Mouse (Mus musculus) neural tube, embryonic 12.5 days (tissue): Measurements from ENCODE around the gene Tmf1. TPM values are rescaled to one million over a fixed set of nuclear protein-coding genes. Genes with fewer than 3 reads are reported as not detected.

Source experiments
- ATAC-seq: fragments of 200-750 bp; cut with Nextera tagmentation; 2 replicates; pipeline ENCODE4 v1.8.0; 2017; ENCODE audit warnings: low read depth, mild to moderate bottlenecking, moderate TSS enrichment, moderate library complexity; ENCODE audit not compliant: low FRiP score
- H3K27ac ChIP-seq: fragments of 300-500 bp; sonication (generic); 2 replicates; pipeline ENCODE4 v1.5.1; 2016
- H3K27me3 ChIP-seq: fragments of 300-500 bp; sonication (generic); replicated peaks from 2 replicates; pipeline ENCODE4 v1.6.1; 2016; ENCODE audit warnings: mild to moderate bottlenecking
- H3K36me3 ChIP-seq: fragments of 300-500 bp; sonication (generic); 2 replicates; pipeline ENCODE4 v1.6.1; 2016; ENCODE audit warnings: mild to moderate bottlenecking
- H3K4me1 ChIP-seq: fragments of 300-500 bp; sonication (generic); 2 replicates; pipeline ENCODE4 v1.6.1; 2016
- H3K4me2 ChIP-seq: fragments of 300-500 bp; sonication (generic); replicated peaks from 2 replicates; pipeline ENCODE4 v1.6.1; 2016; ENCODE audit warnings: mild to moderate bottlenecking
- H3K4me3 ChIP-seq: fragments of 300-500 bp; sonication (generic); 2 replicates; pipeline ENCODE4 v1.5.1; 2016
- H3K9ac ChIP-seq: fragments of 300-500 bp; sonication (generic); 2 replicates; pipeline ENCODE4 v1.6.1; 2016; ENCODE audit warnings: mild to moderate bottlenecking
- H3K9me3 ChIP-seq: fragments of 300-500 bp; sonication (generic); 2 replicates; pipeline ENCODE4 v1.6.1; 2016; ENCODE audit warnings: mild to moderate bottlenecking
- WGBS: fragments of 180-500 bp; shearing (Covaris S2); methylation state at CpG from one replicate; pipeline ENCODE4 v1.1.7; 2016; 5-methylcytosine and 5-hydroxymethylcytosine counted together
- polyA plus RNA-seq: library from polyadenylated mRNA; unstranded; fragments of >200 nt; fragmentation: Nextera tagmentation; extraction: Ambion mirVana; gene quantifications from 2 replicates; pipeline ENCODE4 v1.2.1, GENCODE M21; 2016

Gene Tmf1
- polyA plus RNA-seq, 1 experiment from 2014 or later = 34.6 TPM

- no peak overlapping the region for H3K4me2 ChIP-seq
These were observed 54.4 kb downstream of the Tmf1 start for GRCm38 (mm10) chr6:97124336-97125010.

GRCm38 (mm10) chr6:97120922-97121321 lies 58.0 kb downstream of the Tmf1 start:
- Histone ChIP-seq H3K9me3 (no peaks in the 10 kb centered on the region), H3K4me2 (no peak overlapping the region), H3K27me3 (no peaks in the 10 kb centered on the region), H3K4me3 (no peak overlapping the region), H3K27ac (no peak overlapping the region), H3K4me1 (no peaks in the 10 kb centered on the region), H3K9ac (no peak overlapping the region), H3K36me3 (0 out of 2 replicates have a peak, but pooled peaks cover 2% of the 10 kb centered on the region)
- WGBS = 73% methylated on average over 4 of the region's 4 CpGs
- ATAC-seq = no peak

More at GRCm38 (mm10) chr6:97124336-97125010, 54.4 kb downstream of the Tmf1 start:
- Histone ChIP-seq H3K36me3 (no peaks in the 10 kb centered on the region), H3K9me3 (no peaks in the 10 kb centered on the region), H3K27ac (no peak overlapping the region), H3K4me3 (no peak overlapping the region), H3K27me3 (no peaks in the 10 kb centered on the region), H3K9ac (no peak overlapping the region), H3K4me1 (no peaks in the 10 kb centered on the region)
- no peak for ATAC-seq
- 79% methylated on average over 10 of the region's 10 CpGs for WGBS

- H3K9me3 ChIP-seq = no peaks in the 10 kb centered on the region
- no peaks in the 10 kb centered on the region for H3K4me1 ChIP-seq
- no peak overlapping the region for H3K27ac ChIP-seq
- WGBS = 88% methylated on average over 3 of the region's 3 CpGs
- H3K4me2 ChIP-seq = no peak overlapping the region
- 0 out of 2 replicates have a peak, but pooled peaks cover 2% of the 10 kb centered on the region for H3K36me3 ChIP-seq
- no peaks in the 10 kb centered on the region for H3K27me3 ChIP-seq
- no peak for ATAC-seq
- no peak overlapping the region for H3K9ac ChIP-seq
- no peak overlapping the region for H3K4me3 ChIP-seq
These were observed 60.6 kb downstream of the Tmf1 start for GRCm38 (mm10) chr6:97118327-97118726.

- no peaks in the 10 kb centered on the region for H3K4me1 ChIP-seq
- H3K36me3 ChIP-seq = 0 out of 2 replicates have a peak, but pooled peaks cover 2% of the 10 kb centered on the region
- H3K9me3 ChIP-seq = no peaks in the 10 kb centered on the region
- WGBS = 90% methylated on average over 5 of the region's 5 CpGs
- no peaks in the 10 kb centered on the region for H3K27me3 ChIP-seq
- no peak overlapping the region for H3K9ac ChIP-seq
- H3K4me2 ChIP-seq = no peak overlapping the region
- H3K27ac ChIP-seq = no peak overlapping the region
- H3K4me3 ChIP-seq = no peak overlapping the region
- no peak for ATAC-seq
These were observed 62.0 kb downstream of the Tmf1 start for GRCm38 (mm10) chr6:97116896-97117295.

- ATAC-seq = no peak
- H3K36me3 ChIP-seq = 0 out of 2 replicates have a peak, but pooled peaks cover 2% of the 10 kb centered on the region
- H3K9ac ChIP-seq = no peak overlapping the region
- no peaks in the 10 kb centered on the region for H3K27me3 ChIP-seq
- H3K4me3 ChIP-seq = no peak overlapping the region
- H3K4me1 ChIP-seq = no peaks in the 10 kb centered on the region
- H3K27ac ChIP-seq = no peak overlapping the region
- H3K4me2 ChIP-seq = no peak overlapping the region
- no peaks in the 10 kb centered on the region for H3K9me3 ChIP-seq
- WGBS = 61% methylated on average over 3 of the region's 3 CpGs
These were observed 64.1 kb downstream of the Tmf1 start for GRCm38 (mm10) chr6:97114821-97115220.

GRCm38 (mm10) chr6:97112177-97112576 lies 66.7 kb downstream of the Tmf1 start:
- no peaks in the 10 kb centered on the region for H3K27me3 ChIP-seq
- H3K4me2 ChIP-seq = no peak overlapping the region
- no peak overlapping the region for H3K27ac ChIP-seq
- H3K9me3 ChIP-seq = no peaks in the 10 kb centered on the region
- no peak for ATAC-seq
- no peaks in the 10 kb centered on the region for H3K36me3 ChIP-seq
- no peaks in the 10 kb centered on the region for H3K4me1 ChIP-seq
- WGBS = 92% methylated on average over 8 of the region's 8 CpGs
- no peak overlapping the region for H3K4me3 ChIP-seq
- H3K9ac ChIP-seq = no peak overlapping the region

GRCm38 (mm10) chr6:97106777-97107176 lies 72.1 kb downstream of the Tmf1 start:
- Histone ChIP-seq H3K27ac (no peak overlapping the region), H3K9me3 (no peaks in the 10 kb centered on the region)
- peak; percentile 63 for ATAC-seq

GRCm38 (mm10) chr6:97106106-97106505 lies 72.8 kb downstream of the Tmf1 start:
- Histone ChIP-seq H3K9me3 (no peaks in the 10 kb centered on the region), H3K4me1 (peaks cover 16% of the 10 kb centered on the region), H3K36me3 (no peaks in the 10 kb centered on the region), H3K9ac (no peak overlapping the region), H3K4me2 (no peak overlapping the region), H3K27me3 (no peaks in the 10 kb centered on the region), H3K4me3 (no peak overlapping the region), H3K27ac (no peak overlapping the region)
- whole genome bisulfite sequencing = 76% methylated on average over 8 of the region's 8 CpGs
- ATAC-seq = no peak

More at GRCm38 (mm10) chr6:97106777-97107176, 72.1 kb downstream of the Tmf1 start:
- H3K4me1 ChIP-seq = peaks cover 14% of the 10 kb centered on the region
- no peaks in the 10 kb centered on the region for H3K27me3 ChIP-seq
- no peak overlapping the region for H3K4me3 ChIP-seq
- 17% methylated on average over 2 of the region's 2 CpGs for WGBS
- no peaks in the 10 kb centered on the region for H3K36me3 ChIP-seq
- no peak overlapping the region for H3K4me2 ChIP-seq
- no peak overlapping the region for H3K9ac ChIP-seq

- Histone ChIP-seq H3K4me3 (no peak overlapping the region), H3K9me3 (no peaks in the 10 kb centered on the region), H3K4me1 (peaks cover 16% of the 10 kb centered on the region), H3K27me3 (no peaks in the 10 kb centered on the region), H3K4me2 (no peak overlapping the region), H3K27ac (no peak overlapping the region), H3K9ac (no peak overlapping the region), H3K36me3 (no peaks in the 10 kb centered on the region)
- ATAC-seq = no peak
- WGBS = 83% methylated on average over 7 of the region's 7 CpGs
These were observed 74.6 kb downstream of the Tmf1 start for GRCm38 (mm10) chr6:97104264-97104852.

Other genes starting within 250 kb of the Tmf1 start
- gene Fam19a4, start 118.7 kb downstream of the Tmf1 start, polyA plus RNA-seq = 7.3 and 8.5 TPM in 2 replicates
- gene Eogt, start 29.9 kb downstream of the Tmf1 start, polyA plus RNA-seq = 9.3 and 11.4 TPM in 2 replicates
- gene Uba3, start 26.5 kb upstream of the Tmf1 start, polyA plus RNA-seq = 93.0 and 96.5 TPM in 2 replicates
- gene Arl6ip5, start 31.6 kb upstream of the Tmf1 start, polyA plus RNA-seq = 81.3 and 92.2 TPM in 2 replicates
- 1.6 and 1.8 TPM in 2 replicates for gene Lmod3, start 73.6 kb upstream of the Tmf1 start, polyA plus RNA-seq